Mouse (Mus musculus) G1E (cell line): ENCODE data around the gene Cdiptos.

Experiments used
- CTCF ChIP-seq: IDR thresholded peaks from 2 replicates; pipeline ENCODE4 v1.5.1; 2012; ENCODE audit warnings: low read depth, low read length, inconsistent platforms, mixed read lengths
- GATA1 ChIP-seq: IDR thresholded peaks from 2 replicates; pipeline ENCODE4 v1.6.1; 2012; ENCODE audit warnings: borderline replicate concordance, low read length, inconsistent platforms, mixed read lengths
- GATA2 ChIP-seq: IDR thresholded peaks from 2 replicates; pipeline ENCODE4 v1.6.1; 2012; ENCODE audit warnings: low read depth, low read length, inconsistent platforms, borderline replicate concordance
- POLR2AphosphoS5 ChIP-seq: IDR thresholded peaks from 2 replicates; pipeline ENCODE4 v1.6.1; 2012; ENCODE audit warnings: low read depth, low read length, inconsistent platforms; ENCODE audit not compliant: insufficient replicate concordance
- TAL1 ChIP-seq: conservative IDR thresholded peaks from 2 replicates; pipeline ENCODE4 v1.6.1; 2012; ENCODE audit warnings: low read depth, low read length, inconsistent platforms, mixed read lengths

DNA sequence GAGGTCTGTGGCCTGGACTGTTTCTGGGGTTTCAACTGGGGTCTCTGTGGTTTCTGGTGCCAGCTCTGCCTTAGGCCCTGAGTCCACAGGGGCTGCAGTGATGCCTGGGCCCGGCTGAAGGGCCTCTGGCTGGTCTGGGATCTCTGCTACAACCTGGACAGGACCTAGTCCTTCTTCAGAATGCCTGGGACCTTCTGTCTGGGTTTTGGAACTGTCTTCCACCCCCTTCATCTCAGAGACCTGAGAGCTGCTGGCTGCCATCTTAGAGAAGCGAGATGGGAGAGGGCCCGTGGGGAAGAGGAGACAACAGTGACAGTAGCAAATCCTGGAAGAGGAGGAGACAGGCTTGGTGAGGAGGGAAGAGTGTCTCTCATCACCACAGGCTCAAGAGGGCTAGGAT, 44.1 kb upstream of the Cdiptos start:
- TF ChIP-seq CTCF (no peak), GATA1 (no peak), GATA2 (no peak), TAL1 (no peak), POLR2AphosphoS5 (no peak)
